Mouse (Mus musculus) limb, embryonic 15.5 days (tissue): ENCODE results near the gene Ift74. TPM values are rescaled to one million over a fixed set of nuclear protein-coding genes. Genes with fewer than 3 reads are reported as not detected.

Experiments
- microRNA counts: library from miRNA; unstranded; fragments of <30 nt; microRNA quantifications from one replicate; lab custom pipeline; 2016
- microRNA-seq: library from miRNA; unstranded; fragments of <30 nt; microRNA quantifications from one replicate; pipeline ENCODE4, GENCODE M21; 2016
- polyA plus RNA-seq: library from polyadenylated mRNA; unstranded; fragments of >200 nt; fragmentation: Nextera tagmentation; extraction: Ambion mirVana; gene quantifications from 2 replicates; pipeline ENCODE4 v1.2.1, GENCODE M21; 2015

Gene Ift74
- polyA plus RNA-seq, 1 experiment from 2014 or later: 30.4 TPM

MicroRNAs within 50 kb of the gene (microRNA counts, 519-probe panel; counts per million panel counts)
- microRNA mmu-miR-872 (lab: Ali Mortazavi, UCI): 2,914 counts per million, percentile 66 among the panel's probes with 10 or more counts

Small RNA genes lying within 50 kb of the gene (microRNA-seq; reads per million reads assigned to microRNA genes)
- 2,028 reads per million, percentile 81 among the genes with 10 or more reads in this experiment for gene Mir872

Other genes starting within 250 kb of the Ift74 start
- not detected in 2 replicates for gene Gm10306, start 57.9 kb upstream of the Ift74 start, polyA plus RNA-seq
- 13.0 and 16.2 TPM in 2 replicates for gene Caap1, start 57.7 kb upstream of the Ift74 start, polyA plus RNA-seq
- gene Plaa, start 11.2 kb upstream of the Ift74 start, polyA plus RNA-seq: 55.8 and 57.3 TPM in 2 replicates
- 0.60 and 0.66 TPM in 2 replicates for gene Lrrc19, start 35.7 kb downstream of the Ift74 start, polyA plus RNA-seq
- 14.6 and 15.9 TPM in 2 replicates for gene Tek, start 124.8 kb downstream of the Ift74 start, polyA plus RNA-seq